Mouse (Mus musculus) liver, adult 2 months (tissue): ENCODE measurements around the gene Pde8b. TPM values are rescaled to one million over a fixed set of nuclear protein-coding genes. Genes with fewer than 3 reads are reported as not detected.

Experiments
- DNase-seq: peaks from one replicate; pipeline ENCODE4 v3.0.0-alpha.2; 2011; ENCODE audit warnings: low read depth, low spot score; ENCODE audit errors: extremely low read depth
- H3K27ac ChIP-seq: fragments of 200-500 bp; replicated peaks from 2 replicates; pipeline ENCODE4 v1.5.1; 2012; ENCODE audit warnings: low read depth, mild to moderate bottlenecking, control low read depth, inconsistent platforms, low read length; ENCODE audit not compliant: insufficient read depth
- H3K27me3 ChIP-seq: fragments of 200-500 bp; 2 replicates; pipeline ENCODE4 v1.6.1; 2012; ENCODE audit warnings: mild to moderate bottlenecking, moderate library complexity, low read length, inconsistent platforms; ENCODE audit not compliant: control insufficient read depth, insufficient read depth
- H3K36me3 ChIP-seq: fragments of 200-500 bp; 2 replicates; pipeline ENCODE4 v1.6.1; 2012; ENCODE audit warnings: low read length, inconsistent platforms; ENCODE audit not compliant: control insufficient read depth, insufficient read depth
- H3K4me1 ChIP-seq: fragments of 200-500 bp; 2 replicates; pipeline ENCODE4 v1.6.1; 2011; ENCODE audit warnings: low read length; ENCODE audit not compliant: control insufficient read depth, insufficient read depth
- H3K4me3 ChIP-seq: fragments of 200-500 bp; 2 replicates; pipeline ENCODE4 v1.5.1; 2011; ENCODE audit warnings: low read depth, mild to moderate bottlenecking, control low read depth, low read length, moderate library complexity; ENCODE audit not compliant: insufficient read depth
- H3K79me2 ChIP-seq: fragments of 200-500 bp; 2 replicates; pipeline ENCODE4 v1.6.1; 2012; ENCODE audit warnings: inconsistent platforms, mild to moderate bottlenecking, low read length, moderate library complexity; ENCODE audit not compliant: control insufficient read depth, insufficient read depth
- H3K9ac ChIP-seq: fragments of 200-500 bp; 2 replicates; pipeline ENCODE4 v1.6.1; 2012; ENCODE audit warnings: low read depth, mild to moderate bottlenecking, control low read depth, inconsistent platforms, low read length
- CTCF ChIP-seq: fragments of 200-500 bp; IDR thresholded peaks from 2 replicates; pipeline ENCODE4 v1.5.1; 2011; ENCODE audit warnings: low read depth, low read length, control low read depth
- POLR2A ChIP-seq: fragments of 200-500 bp; IDR thresholded peaks from 2 replicates; pipeline ENCODE4 v1.6.1; 2011; ENCODE audit warnings: low read length, control low read depth; ENCODE audit not compliant: insufficient read depth; ENCODE audit errors: extremely low read depth
- WGBS: fragments of 180-500 bp; shearing (Covaris S2); methylation state at CpG from one replicate; pipeline ENCODE4 v1.1.7; 2018; 5-methylcytosine and 5-hydroxymethylcytosine counted together
- polyA plus RNA-seq: library from polyadenylated mRNA; depleted of rRNA; stranded (reverse); fragments of >200 nt; gene quantifications from 2 replicates; pipeline ENCODE4 v1.2.3, GENCODE M21; 2012
- total RNA-seq: library from RNA; depleted of rRNA; stranded (reverse); fragments of >200 nt; gene quantifications from 2 replicates; pipeline ENCODE4 v1.2.3, GENCODE M21; 2014

Gene Pde8b
- total and polyA plus RNA-seq, 2 experiments: 1.4 to 1.5 TPM

- DNase-seq: no peak
- Histone ChIP-seq H3K4me1 (no peaks in the 10 kb centered on the region), H3K9ac (no peak overlapping the region), H3K27me3 (no peaks in the 10 kb centered on the region), H3K79me2 (no peaks in the 10 kb centered on the region), H3K4me3 (no peak overlapping the region), H3K36me3 (no peaks in the 10 kb centered on the region), H3K27ac (no peak overlapping the region)
- WGBS: 88% methylated on average over 3 of the region's 3 CpGs
- TF ChIP-seq CTCF (no peak), POLR2A (no peak)
These were observed 47.9 kb downstream of the Pde8b start for GRCm38 (mm10) chr13:95202151-95202758.

GRCm38 (mm10) chr13:95200817-95201216 lies 49.3 kb downstream of the Pde8b start:
- Histone ChIP-seq H3K27ac (no peak overlapping the region), H3K27me3 (no peaks in the 10 kb centered on the region), H3K4me3 (no peak overlapping the region), H3K79me2 (no peaks in the 10 kb centered on the region), H3K9ac (no peak overlapping the region), H3K36me3 (no peaks in the 10 kb centered on the region), H3K4me1 (no peaks in the 10 kb centered on the region)
- TF ChIP-seq POLR2A (no peak), CTCF (no peak)
- no peak for DNase-seq
- WGBS: 72% methylated on average over 8 of the region's 8 CpGs

GRCm38 (mm10) chr13:95200036-95200435 lies 50.1 kb downstream of the Pde8b start:
- no peak overlapping the region for H3K27ac ChIP-seq
- TF ChIP-seq CTCF (no peak), POLR2A (no peak)
- no peaks in the 10 kb centered on the region for H3K36me3 ChIP-seq
- H3K4me3 ChIP-seq: no peak overlapping the region
- no peak overlapping the region for H3K9ac ChIP-seq
- no peaks in the 10 kb centered on the region for H3K79me2 ChIP-seq
- no peaks in the 10 kb centered on the region for H3K4me1 ChIP-seq
- no peaks in the 10 kb centered on the region for H3K27me3 ChIP-seq
- DNase-seq: no peak

- no peaks in the 10 kb centered on the region for H3K36me3 ChIP-seq
- no peaks in the 10 kb centered on the region for H3K79me2 ChIP-seq
- no peak for DNase-seq
- WGBS: 86% methylated on average over 7 of the region's 7 CpGs
- H3K9ac ChIP-seq: no peak overlapping the region
- no peaks in the 10 kb centered on the region for H3K4me1 ChIP-seq
- H3K4me3 ChIP-seq: no peak overlapping the region
- TF ChIP-seq CTCF (no peak), POLR2A (no peak)
- no peak overlapping the region; the same call in 1 of the 2 replicates for H3K27ac ChIP-seq
- H3K27me3 ChIP-seq: no peaks in the 10 kb centered on the region
These were observed 53.9 kb downstream of the Pde8b start for GRCm38 (mm10) chr13:95196106-95196705.

GRCm38 (mm10) chr13:95191951-95192350 lies 58.2 kb downstream of the Pde8b start:
- Histone ChIP-seq H3K9ac (no peak overlapping the region), H3K4me1 (no peaks in the 10 kb centered on the region), H3K79me2 (no peaks in the 10 kb centered on the region), H3K36me3 (no peaks in the 10 kb centered on the region), H3K4me3 (no peak overlapping the region), H3K27ac (no peak overlapping the region), H3K27me3 (no peaks in the 10 kb centered on the region)
- no peak for DNase-seq
- TF ChIP-seq POLR2A (no peak), CTCF (no peak)
- 85% methylated on average over 5 of the region's 5 CpGs for WGBS

GRCm38 (mm10) chr13:95189111-95189510 lies 61.0 kb downstream of the Pde8b start:
- H3K9ac ChIP-seq: no peak overlapping the region
- no peaks in the 10 kb centered on the region for H3K79me2 ChIP-seq
- H3K27ac ChIP-seq: no peak overlapping the region
- no peaks in the 10 kb centered on the region for H3K36me3 ChIP-seq
- WGBS: 81% methylated on average over 2 of the region's 2 CpGs
- no peaks in the 10 kb centered on the region for H3K4me1 ChIP-seq
- TF ChIP-seq POLR2A (no peak), CTCF (no peak)
- no peak overlapping the region for H3K4me3 ChIP-seq
- H3K27me3 ChIP-seq: no peaks in the 10 kb centered on the region
- no peak for DNase-seq
